ENCODE assay signal across 29 mouse cellular contexts in genomic region chr16:17971853-17972252, GRCm38 (mm10). TPM values are rescaled to one million over a fixed set of nuclear protein-coding genes. Genes with fewer than 3 reads are reported as not detected.
"Had no signal": no experiment of that assay in that cellular context is flagged by ENCODE, and none has a peak within 500 bp of the region (broad histone marks: within the 10 kb centered on the region; RNA-seq: fewer than 3 reads in every experiment).

No protein-coding gene starts in this region.

- H3K4me2 ChIP-seq: liver, embryonic 13.5 days; liver, embryonic 15.5 days; lung, embryonic 15.5 days; midbrain, embryonic 11.5 days; midbrain, embryonic 13.5 days; midbrain, embryonic 15.5 days; neural tube, embryonic 12.5 days had no signal

- H3K27ac ChIP-seq: liver, embryonic 13.5 days; liver, embryonic 15.5 days; lung, embryonic 15.5 days; macrophage; midbrain, embryonic 13.5 days; midbrain, embryonic 15.5 days; neural tube, embryonic 12.5 days had no signal

- DNase-seq: liver, embryonic 13.5 days; liver, postnatal 0 days; lung, adult 2 months; lung, postnatal 14 days; lung, postnatal 36 days; right cerebral cortex, postnatal 25 days; right cerebral cortex, postnatal 4 days; spleen, adult 18-20 months; thymus, adult 18-20 months; thymus, postnatal 25 days; thymus, postnatal 4 days had no signal

- H3K9me3 ChIP-seq: liver, embryonic 13.5 days; liver, embryonic 15.5 days; lung, embryonic 15.5 days; midbrain, embryonic 13.5 days; midbrain, embryonic 15.5 days; neural tube, embryonic 12.5 days had no signal

- H3K9ac ChIP-seq: liver, embryonic 13.5 days; liver, embryonic 15.5 days; liver, postnatal 0 days; lung, embryonic 15.5 days; midbrain, embryonic 13.5 days; midbrain, embryonic 15.5 days; neural tube, embryonic 12.5 days had no signal

- ATAC-seq: liver, postnatal 0 days; lung, postnatal 0 days; midbrain, embryonic 13.5 days; midbrain, embryonic 15.5 days had no signal

- H3K27me3 ChIP-seq: liver, embryonic 13.5 days; liver, embryonic 15.5 days; lung, embryonic 15.5 days; midbrain, embryonic 13.5 days; midbrain, embryonic 15.5 days; neural tube, embryonic 12.5 days had no signal

- H3K4me3 ChIP-seq: liver, embryonic 13.5 days; liver, embryonic 15.5 days; lung, embryonic 15.5 days; midbrain, embryonic 13.5 days; midbrain, embryonic 15.5 days; neural tube, embryonic 12.5 days had no signal

- H3K36me3 ChIP-seq: liver, embryonic 13.5 days; liver, embryonic 15.5 days; lung, embryonic 15.5 days; midbrain, embryonic 13.5 days; midbrain, embryonic 15.5 days; neural tube, embryonic 12.5 days had no signal

- H3K4me1 ChIP-seq: liver, embryonic 13.5 days; liver, embryonic 15.5 days; lung, embryonic 15.5 days; midbrain, embryonic 13.5 days; midbrain, embryonic 15.5 days; neural tube, embryonic 12.5 days had no signal

RNA-seq across cellular contexts. Expression of gene Vpreb2, which starts 8.4 kb away (rescaled TPM):
- total RNA-seq: megakaryocyte progenitor cell, adult 5-6 weeks; midbrain, postnatal 0 days; monocyte, adult 5-6 weeks; neutrophil, adult 5-6 weeks had no signal
- polyA plus RNA-seq: lung, adult 2 months; lung, embryonic 15.5 days; macrophage; midbrain, embryonic 11.5 days; midbrain, embryonic 13.5 days; midbrain, embryonic 15.5 days; midbrain, postnatal 0 days; neural tube, embryonic 12.5 days; neural tube, embryonic 14.5 days; small intestine, adult 2 months; stomach, embryonic 14.5 days; stomach, embryonic 16.5 days; urinary bladder, adult 2 months had no signal

RNA-seq across cellular contexts. Expression of gene Gsc2, which starts 57.0 kb away (rescaled TPM):
- total RNA-seq: megakaryocyte progenitor cell, adult 5-6 weeks; midbrain, postnatal 0 days; monocyte, adult 5-6 weeks; neutrophil, adult 5-6 weeks had no signal
- polyA plus RNA-seq: liver, embryonic 13.5 days; liver, embryonic 15.5 days; liver, postnatal 0 days; lung, adult 2 months; lung, embryonic 15.5 days; lung, postnatal 0 days; macrophage; neural tube, embryonic 12.5 days; neural tube, embryonic 14.5 days; small intestine, adult 2 months; stomach, embryonic 14.5 days; stomach, embryonic 16.5 days; thymus, postnatal 0 days; urinary bladder, adult 2 months had no signal
